10 mouse cellular contexts compared by ENCODE assay signal in genomic region chr9:41938449-41938848, GRCm38 (mm10).
DNase-seq lines count a peak whose midpoint lies in the region; ATAC-seq and TF ChIP-seq lines count a peak whose summit lies in the region.
"Had no signal": no experiment of that assay in that cellular context is flagged by ENCODE, and none has a peak within 500 bp of the region (broad histone marks: within the 10 kb centered on the region; RNA-seq: fewer than 3 reads in every experiment).

No protein-coding gene starts in this region.

- no peaks in the 10 kb centered on the region for H3K36me3 ChIP-seq in heart, embryonic 13.5 days
- no peaks in the 10 kb centered on the region for H3K36me3 ChIP-seq in forebrain, embryonic 15.5 days
- no peaks in the 10 kb centered on the region for H3K36me3 ChIP-seq in limb, embryonic 15.5 days

- H3K9me3 ChIP-seq in heart, embryonic 13.5 days = no peaks in the 10 kb centered on the region
- no peaks in the 10 kb centered on the region for H3K9me3 ChIP-seq in forebrain, embryonic 15.5 days
- H3K9me3 ChIP-seq in limb, embryonic 15.5 days = no peaks in the 10 kb centered on the region

- peak overlapping the region; percentile 69 for H3K27ac ChIP-seq in heart, embryonic 13.5 days (replicated peaks)
- H3K27ac ChIP-seq in forebrain, embryonic 15.5 days (replicated peaks) = peak overlapping the region; percentile 89
- H3K27ac ChIP-seq in limb, embryonic 15.5 days = peak overlapping the region; percentile 91
- H3K27ac ChIP-seq: liver, embryonic 14.5 days had no signal

- no peak for DNase-seq in heart, postnatal 14 days
- DNase-seq in brain, embryonic 14.5 days (ENCODE audit: low read depth) = peak; percentile 78
- DNase-seq in right cerebral cortex, adult 2 months (ENCODE audit: low spot score in 2 of 2) = no peak
- no peak for DNase-seq in cerebellum, adult 11-12 months
- DNase-seq: cerebellum, adult 9-11 months had no signal

- no peak overlapping the region for H3K9ac ChIP-seq in heart, embryonic 13.5 days
- H3K9ac ChIP-seq in forebrain, embryonic 15.5 days (replicated peaks) = 0 out of 2 replicates have a peak overlapping the region, but pooled peaks have one; percentile 8
- H3K9ac ChIP-seq in limb, embryonic 15.5 days = no peak overlapping the region
- H3K9ac ChIP-seq: liver, embryonic 14.5 days had no signal

- no peak for ATAC-seq in heart, embryonic 13.5 days (ENCODE audit: extremely low read depth, insufficient number of reproducible peaks, low FRiP score, low TSS enrichment)
- ATAC-seq in forebrain, embryonic 15.5 days (replicated peaks) = no peak
- ATAC-seq in limb, embryonic 15.5 days (ENCODE audit: insufficient number of reproducible peaks, low FRiP score, low TSS enrichment, low read depth) = no peak
- no peak for ATAC-seq in monocyte, adult 5-6 weeks (replicated peaks; ENCODE audit: insufficient number of reproducible peaks, low FRiP score, low TSS enrichment, poor library complexity, severe bottlenecking)

- H3K4me1 ChIP-seq in heart, embryonic 13.5 days = peaks cover 37% of the 10 kb centered on the region
- peaks cover 64% of the 10 kb centered on the region for H3K4me1 ChIP-seq in forebrain, embryonic 15.5 days
- H3K4me1 ChIP-seq in limb, embryonic 15.5 days = peaks cover 65% of the 10 kb centered on the region

- H3K4me3 ChIP-seq in heart, embryonic 13.5 days = no peak overlapping the region
- no peak overlapping the region for H3K4me3 ChIP-seq in forebrain, embryonic 15.5 days
- no peak overlapping the region for H3K4me3 ChIP-seq in limb, embryonic 15.5 days

- intact Hi-C loops in heart, postnatal 14 days (cut with DNase I) = no loop called here

- no peak for TF ChIP-seq POLR2A in brain, embryonic 14.5 days (IDR thresholded peaks at IDR 0.05; ENCODE audit: borderline replicate concordance, extremely low read depth, insufficient read depth, insufficient read length, poor library complexity, severe bottlenecking)

- 56% methylated on average over 8 of the region's 8 CpGs for WGBS in heart, embryonic 13.5 days
- WGBS in forebrain, embryonic 15.5 days = 14% methylated on average over 8 of the region's 8 CpGs
- 19% methylated on average over 8 of the region's 8 CpGs for WGBS in limb, embryonic 15.5 days

- H3K4me2 ChIP-seq in heart, embryonic 13.5 days = no peak overlapping the region
- H3K4me2 ChIP-seq in forebrain, embryonic 15.5 days (replicated peaks) = no peak overlapping the region
- H3K4me2 ChIP-seq in limb, embryonic 15.5 days = no peak overlapping the region

- TF ChIP-seq CTCF in brain, embryonic 14.5 days (IDR thresholded peaks at IDR 0.05; ENCODE audit: borderline replicate concordance, extremely low read depth, insufficient read depth, insufficient read length) = no peak

- H3K27me3 ChIP-seq in heart, embryonic 13.5 days (replicated peaks) = no peaks in the 10 kb centered on the region
- H3K27me3 ChIP-seq in forebrain, embryonic 15.5 days = no peaks in the 10 kb centered on the region
- H3K27me3 ChIP-seq in limb, embryonic 15.5 days = no peaks in the 10 kb centered on the region
